Mouse (Mus musculus): ENCODE measurements at regions not wholly inside any gene's neighbourhood (a gene's known extent, or its start where the extent isn't known, plus 50 kb on each side); places are given as distances from the start of the nearest gene placed in this dataset.

DNA sequence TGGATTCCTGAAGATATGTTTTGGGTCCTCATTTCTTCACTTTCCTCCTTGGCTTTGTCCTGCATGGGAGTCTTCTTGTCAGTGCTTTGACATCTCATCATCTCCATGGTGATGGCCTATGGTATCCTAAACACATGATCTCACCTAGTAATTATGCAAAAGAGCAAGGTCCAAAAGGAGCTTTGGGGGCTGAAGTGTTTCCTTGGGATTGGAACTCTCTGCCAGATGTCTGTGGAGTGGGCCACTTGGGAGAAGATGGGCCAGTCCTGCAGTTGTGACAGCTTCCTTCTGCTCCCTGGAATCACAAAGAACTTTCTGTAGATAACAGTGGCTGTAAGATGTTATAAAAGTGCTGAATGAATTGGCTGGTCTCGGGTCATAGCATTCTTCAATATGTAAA is 182.4 kb downstream of the Ttc32 start:
- no peak for DNase-seq (ENCODE audit: low read depth in 1 of 2, low spot score in 2 of 2)
- H3K4me3 ChIP-seq (ENCODE audit: extremely low read depth, insufficient read depth, insufficient read length), result no peak overlapping the region
- WGBS, result 90% methylated on average over 1 of the region's 1 CpGs
- no peaks in the 10 kb centered on the region for H3K27me3 ChIP-seq (ENCODE audit: control insufficient read depth, insufficient read depth, low read length)
- TF ChIP-seq POLR2A (IDR thresholded peaks at IDR 0.05; ENCODE audit: low read depth, low read length) (no peak), CTCF (IDR thresholded peaks at IDR 0.05; ENCODE audit: extremely low read depth, insufficient read depth, insufficient read length, insufficient replicate concordance) (no peak)
- H3K4me1 ChIP-seq (ENCODE audit: control insufficient read depth, insufficient read depth, insufficient read length), result no peaks in the 10 kb centered on the region
- no peaks in the 10 kb centered on the region for H3K36me3 ChIP-seq (ENCODE audit: control insufficient read depth, insufficient read depth, low read length)
- H3K27ac ChIP-seq (ENCODE audit: insufficient read depth, low read length), result no peak overlapping the region

DNA sequence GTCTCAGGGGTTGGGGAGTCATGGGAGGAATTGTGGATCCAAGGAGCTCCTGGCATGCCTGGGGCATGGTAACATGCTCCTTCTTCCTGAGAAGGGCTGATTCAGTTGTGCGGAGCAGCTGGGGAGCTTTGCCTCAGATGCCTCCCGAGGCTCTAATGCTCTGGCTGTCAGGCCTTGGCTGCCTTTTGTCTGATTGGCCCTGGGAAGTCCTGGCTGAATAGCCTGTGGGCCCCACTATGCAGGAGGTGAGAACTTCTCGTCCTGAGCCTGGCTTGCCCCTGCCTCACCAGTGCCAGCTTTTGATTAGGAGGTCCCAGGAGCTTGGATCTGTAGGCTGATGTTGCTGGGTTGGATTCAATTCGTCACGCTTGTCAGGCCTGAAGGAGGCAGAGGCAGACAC is 195.2 kb downstream of the Ttc32 start:
- Histone ChIP-seq H3K27me3 (ENCODE audit: control insufficient read depth, insufficient read depth, low read length) (no peaks in the 10 kb centered on the region), H3K36me3 (ENCODE audit: control insufficient read depth, insufficient read depth, low read length) (no peaks in the 10 kb centered on the region), H3K4me3 (ENCODE audit: extremely low read depth, insufficient read depth, insufficient read length) (no peak overlapping the region), H3K27ac (ENCODE audit: insufficient read depth, low read length) (no peak overlapping the region), H3K4me1 (ENCODE audit: control insufficient read depth, insufficient read depth, insufficient read length) (no peaks in the 10 kb centered on the region)
- 65% methylated on average over 5 of the region's 5 CpGs for WGBS
- no peak for TF ChIP-seq POLR2A (IDR thresholded peaks at IDR 0.05; ENCODE audit: low read depth, low read length)
- TF ChIP-seq CTCF (IDR thresholded peaks at IDR 0.05; ENCODE audit: extremely low read depth, insufficient read depth, insufficient read length, insufficient replicate concordance), result no peak
- no peak for DNase-seq (ENCODE audit: low read depth in 1 of 2, low spot score in 2 of 2)

DNA sequence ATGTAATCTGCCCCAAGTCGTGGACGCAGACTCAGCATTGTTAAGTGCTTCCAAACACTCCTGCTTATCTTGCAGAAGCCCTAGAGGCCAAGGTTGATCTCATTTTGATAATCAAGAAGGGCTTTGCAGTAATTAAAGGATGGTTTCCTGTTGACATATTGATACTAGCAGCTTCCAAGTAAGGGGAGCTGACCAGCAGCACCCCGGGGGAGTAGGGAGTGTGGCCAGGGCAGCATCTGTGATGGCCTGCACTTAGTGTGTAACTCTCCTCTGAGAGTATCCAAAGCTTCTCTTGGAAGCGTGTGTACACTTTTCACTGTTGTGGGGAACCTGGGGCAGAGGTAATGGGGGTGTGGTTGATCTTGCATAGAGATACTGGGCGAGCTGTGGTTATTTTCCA is 198.1 kb downstream of the Ttc32 start:
- Histone ChIP-seq H3K4me3 (ENCODE audit: extremely low read depth, insufficient read depth, insufficient read length) (no peak overlapping the region), H3K4me1 (ENCODE audit: control insufficient read depth, insufficient read depth, insufficient read length) (no peaks in the 10 kb centered on the region), H3K36me3 (ENCODE audit: control insufficient read depth, insufficient read depth, low read length) (no peaks in the 10 kb centered on the region), H3K27me3 (ENCODE audit: control insufficient read depth, insufficient read depth, low read length) (no peaks in the 10 kb centered on the region), H3K27ac (ENCODE audit: insufficient read depth, low read length) (no peak overlapping the region)
- TF ChIP-seq POLR2A (IDR thresholded peaks at IDR 0.05; ENCODE audit: low read depth, low read length) (no peak), CTCF (IDR thresholded peaks at IDR 0.05; ENCODE audit: extremely low read depth, insufficient read depth, insufficient read length, insufficient replicate concordance) (no peak)
- WGBS, result 82% methylated on average over 5 of the region's 5 CpGs
- no peak for DNase-seq (ENCODE audit: low read depth in 1 of 2, low spot score in 2 of 2)

DNA sequence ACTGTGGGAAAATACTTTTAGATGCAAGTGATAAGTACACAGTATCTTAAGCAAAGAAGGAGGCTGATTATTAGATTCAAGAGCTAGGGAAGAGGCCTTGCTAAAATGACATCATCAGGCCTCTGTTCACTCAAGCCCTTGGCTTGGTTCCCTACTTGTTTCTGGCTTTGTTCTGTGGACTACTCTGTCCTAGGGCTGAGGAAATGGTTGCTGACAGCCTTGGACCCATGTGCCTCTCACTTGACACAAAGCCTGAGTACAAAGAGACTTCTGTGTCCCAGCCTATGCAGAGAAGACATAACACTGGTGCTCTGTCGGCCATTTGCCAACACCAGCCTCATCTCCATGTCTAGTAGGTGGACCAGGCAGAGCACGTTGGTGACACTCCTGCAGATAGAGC is 198.7 kb downstream of the Ttc32 start:
- TF ChIP-seq POLR2A (IDR thresholded peaks at IDR 0.05; ENCODE audit: low read depth, low read length) (no peak), CTCF (IDR thresholded peaks at IDR 0.05; ENCODE audit: extremely low read depth, insufficient read depth, insufficient read length, insufficient replicate concordance) (no peak)
- 78% methylated on average over 2 of the region's 2 CpGs for WGBS
- no peak for DNase-seq (ENCODE audit: low read depth in 1 of 2, low spot score in 2 of 2)
- Histone ChIP-seq H3K4me3 (ENCODE audit: extremely low read depth, insufficient read depth, insufficient read length) (no peak overlapping the region), H3K27ac (ENCODE audit: insufficient read depth, low read length) (no peak overlapping the region), H3K4me1 (ENCODE audit: control insufficient read depth, insufficient read depth, insufficient read length) (no peaks in the 10 kb centered on the region), H3K27me3 (ENCODE audit: control insufficient read depth, insufficient read depth, low read length) (no peaks in the 10 kb centered on the region), H3K36me3 (ENCODE audit: control insufficient read depth, insufficient read depth, low read length) (no peaks in the 10 kb centered on the region)

DNA sequence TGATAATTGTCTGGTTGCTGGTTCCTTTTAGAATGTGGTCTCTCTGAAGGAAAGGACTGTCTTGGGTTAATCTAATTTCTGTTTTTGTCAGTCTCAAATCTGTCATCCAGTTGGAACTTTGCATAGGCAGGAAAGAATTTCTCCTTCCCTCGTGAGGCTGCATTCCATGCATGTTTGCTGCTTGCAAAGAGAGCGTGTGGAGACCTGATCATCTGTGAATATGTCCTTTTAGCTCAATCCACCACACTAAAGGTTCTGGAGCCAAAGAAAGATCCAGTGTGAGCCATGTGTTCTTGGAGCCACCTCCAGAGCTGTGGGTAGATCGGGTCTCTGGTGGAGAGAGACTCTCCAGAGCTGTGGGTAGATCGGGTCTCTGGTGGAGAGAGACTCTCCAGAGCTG is 200.2 kb downstream of the Ttc32 start:
- H3K27ac ChIP-seq (ENCODE audit: insufficient read depth, low read length), result no peak overlapping the region
- no peaks in the 10 kb centered on the region for H3K4me1 ChIP-seq (ENCODE audit: control insufficient read depth, insufficient read depth, insufficient read length)
- H3K27me3 ChIP-seq (ENCODE audit: control insufficient read depth, insufficient read depth, low read length), result no peaks in the 10 kb centered on the region
- TF ChIP-seq CTCF (IDR thresholded peaks at IDR 0.05; ENCODE audit: extremely low read depth, insufficient read depth, insufficient read length, insufficient replicate concordance), result no peak
- TF ChIP-seq POLR2A (IDR thresholded peaks at IDR 0.05; ENCODE audit: low read depth, low read length), result no peak
- no peak for DNase-seq (ENCODE audit: low read depth in 1 of 2, low spot score in 2 of 2)
- H3K4me3 ChIP-seq (ENCODE audit: extremely low read depth, insufficient read depth, insufficient read length), result no peak overlapping the region
- H3K36me3 ChIP-seq (ENCODE audit: control insufficient read depth, insufficient read depth, low read length), result no peaks in the 10 kb centered on the region
- WGBS, result 82% methylated on average over 4 of the region's 4 CpGs

DNA sequence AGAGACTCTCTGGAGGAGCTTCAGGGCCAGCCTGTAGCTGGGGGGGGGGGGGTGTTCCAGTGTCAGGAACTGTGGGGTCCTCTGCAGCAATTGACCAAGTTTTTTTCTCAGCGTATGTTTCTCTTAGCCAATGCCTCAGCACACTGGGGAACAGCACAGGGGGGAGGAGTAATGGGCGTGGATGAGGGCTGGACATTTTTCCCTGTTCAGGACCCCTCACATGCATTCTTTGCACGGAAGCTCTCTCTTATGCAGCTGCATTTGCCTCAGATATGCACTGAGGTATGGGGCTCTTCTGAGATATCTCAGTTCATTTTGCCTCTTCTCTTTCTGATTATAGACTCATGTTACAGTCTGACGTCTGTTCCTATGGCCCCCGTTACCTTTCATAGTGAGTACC is 200.8 kb downstream of the Ttc32 start:
- no peak for DNase-seq (ENCODE audit: low read depth in 1 of 2, low spot score in 2 of 2)
- Histone ChIP-seq H3K27ac (ENCODE audit: insufficient read depth, low read length) (no peak overlapping the region), H3K4me1 (ENCODE audit: control insufficient read depth, insufficient read depth, insufficient read length) (no peaks in the 10 kb centered on the region), H3K27me3 (ENCODE audit: control insufficient read depth, insufficient read depth, low read length) (no peaks in the 10 kb centered on the region), H3K36me3 (ENCODE audit: control insufficient read depth, insufficient read depth, low read length) (no peaks in the 10 kb centered on the region), H3K4me3 (ENCODE audit: extremely low read depth, insufficient read depth, insufficient read length) (no peak overlapping the region)
- TF ChIP-seq CTCF (IDR thresholded peaks at IDR 0.05; ENCODE audit: extremely low read depth, insufficient read depth, insufficient read length, insufficient replicate concordance), result no peak
- TF ChIP-seq POLR2A (IDR thresholded peaks at IDR 0.05; ENCODE audit: low read depth, low read length), result no peak
- 80% methylated on average over 5 of the region's 5 CpGs for WGBS

DNA sequence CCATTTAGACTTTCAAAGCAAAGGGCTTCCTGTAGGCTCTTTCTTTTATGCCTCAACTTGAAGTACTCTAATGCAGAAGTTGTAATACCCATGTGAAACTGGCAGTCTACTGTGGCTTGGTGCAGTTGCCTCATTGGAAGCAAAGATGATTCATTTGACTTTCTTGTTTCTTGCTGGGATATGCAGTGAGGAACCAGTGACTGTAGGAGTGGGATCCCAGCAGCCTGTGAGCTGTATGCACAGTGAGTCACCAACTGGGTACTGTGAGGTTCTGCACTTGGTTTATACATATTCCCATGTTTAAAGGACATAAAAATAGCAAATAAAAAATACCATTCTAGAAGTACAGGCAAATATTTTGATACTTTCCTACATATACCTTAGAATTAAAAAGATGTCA is 202.6 kb downstream of the Ttc32 start:
- no peak overlapping the region for H3K27ac ChIP-seq (ENCODE audit: insufficient read depth, low read length)
- no peaks in the 10 kb centered on the region for H3K4me1 ChIP-seq (ENCODE audit: control insufficient read depth, insufficient read depth, insufficient read length)
- H3K36me3 ChIP-seq (ENCODE audit: control insufficient read depth, insufficient read depth, low read length), result no peaks in the 10 kb centered on the region
- no peak for DNase-seq (ENCODE audit: low read depth in 1 of 2, low spot score in 2 of 2)
- TF ChIP-seq POLR2A (IDR thresholded peaks at IDR 0.05; ENCODE audit: low read depth, low read length) (no peak), CTCF (IDR thresholded peaks at IDR 0.05; ENCODE audit: extremely low read depth, insufficient read depth, insufficient read length, insufficient replicate concordance) (no peak)
- no peaks in the 10 kb centered on the region for H3K27me3 ChIP-seq (ENCODE audit: control insufficient read depth, insufficient read depth, low read length)
- H3K4me3 ChIP-seq (ENCODE audit: extremely low read depth, insufficient read depth, insufficient read length), result no peak overlapping the region
